In the genomic region with DNA sequence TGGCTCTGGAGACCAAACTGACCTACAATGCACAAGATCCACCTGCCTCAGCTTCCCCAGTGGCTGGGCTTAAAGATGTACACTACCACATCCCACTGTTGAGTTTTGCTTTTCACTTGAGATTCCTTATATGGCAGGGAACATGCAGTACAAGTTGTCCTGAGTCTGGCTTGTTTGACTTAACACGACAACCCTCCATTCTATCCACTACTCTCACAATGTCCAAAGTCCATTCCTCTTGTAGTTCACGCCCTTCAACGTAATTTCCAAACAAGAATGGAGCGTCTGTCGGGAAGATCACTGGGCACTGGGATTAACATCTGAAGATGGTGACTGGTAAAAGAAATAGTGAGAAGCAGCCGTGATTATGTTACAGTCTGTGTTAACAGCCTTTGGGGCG, we compare ENCODE assay signal across 22 mouse cellular contexts.
DNase-seq lines count a peak whose midpoint lies in the region; ATAC-seq and TF ChIP-seq lines count a peak whose summit lies in the region.
"Had no signal": no experiment of that assay in that cellular context is flagged by ENCODE, and none has a peak within 500 bp of the region (broad histone marks: within the 10 kb centered on the region; RNA-seq: fewer than 3 reads in every experiment).

No protein-coding gene starts in this region.

- no peak for TF ChIP-seq POLR2A in heart, adult 2 months (IDR thresholded peaks at IDR 0.05; ENCODE audit: insufficient read depth, low read depth, low read length)

- H3K4me2 ChIP-seq in heart, postnatal 0 days (ENCODE audit: low read depth, low read length): no peak overlapping the region
- H3K4me2 ChIP-seq in intestine, embryonic 16.5 days (ENCODE audit: low read depth, low read length): no peak overlapping the region
- no peak overlapping the region for H3K4me2 ChIP-seq in stomach, embryonic 16.5 days (ENCODE audit: low read depth, low read length)
- H3K4me2 ChIP-seq: heart, embryonic 12.5 days; heart, embryonic 15.5 days; hindbrain, embryonic 14.5 days had no signal

- no peaks in the 10 kb centered on the region for H3K27me3 ChIP-seq in heart, postnatal 0 days (ENCODE audit: control insufficient read depth, insufficient read depth, low read length)
- H3K27me3 ChIP-seq in heart, adult 2 months (ENCODE audit: control insufficient read depth, insufficient read depth, low read length): no peaks in the 10 kb centered on the region
- no peaks in the 10 kb centered on the region for H3K27me3 ChIP-seq in intestine, embryonic 16.5 days (replicated peaks; ENCODE audit: control insufficient read depth, insufficient read depth, low read length)
- no peaks in the 10 kb centered on the region for H3K27me3 ChIP-seq in stomach, embryonic 16.5 days (ENCODE audit: control insufficient read depth, insufficient read depth, low read length)
- H3K27me3 ChIP-seq: heart, embryonic 12.5 days; heart, embryonic 15.5 days had no signal

- no peaks in the 10 kb centered on the region for H3K79me2 ChIP-seq in heart, adult 2 months (replicated peaks; ENCODE audit: control insufficient read depth, insufficient read depth, low read length)

- no peaks in the 10 kb centered on the region for H3K4me1 ChIP-seq in heart, postnatal 0 days (ENCODE audit: control insufficient read depth, insufficient read depth)
- no peaks in the 10 kb centered on the region for H3K4me1 ChIP-seq in heart, adult 2 months (ENCODE audit: control insufficient read depth, insufficient read depth, low read length)
- no peaks in the 10 kb centered on the region; the same call in 1 of the 2 replicates for H3K4me1 ChIP-seq in intestine, embryonic 16.5 days (ENCODE audit: control insufficient read depth, insufficient read depth, low read length)
- H3K4me1 ChIP-seq in stomach, embryonic 16.5 days (ENCODE audit: control insufficient read depth, insufficient read depth, low read length): peaks cover 10% of the 10 kb centered on the region; the same call in 1 of the 2 replicates

- H3K27ac ChIP-seq in heart, postnatal 0 days (ENCODE audit: low read depth): no peak overlapping the region
- H3K27ac ChIP-seq in heart, adult 2 months: no peak overlapping the region
- peak overlapping the region; percentile 10; the same call in 1 of the 2 replicates for H3K27ac ChIP-seq in intestine, embryonic 16.5 days (ENCODE audit: low read length)
- H3K27ac ChIP-seq in stomach, embryonic 16.5 days (ENCODE audit: low read length): no peak overlapping the region
- H3K27ac ChIP-seq: gastrocnemius, adult 2 months; heart, embryonic 15.5 days; hindbrain, embryonic 14.5 days; hindbrain, postnatal 0 days had no signal

- DNase-seq in heart, postnatal 0 days (ENCODE audit: low spot score): peak; percentile 1
- no peak for DNase-seq in heart, adult 2 months
- no peak for DNase-seq in lung, adult 18-20 months
- DNase-seq in cerebellum, postnatal 10 days: no peak
- DNase-seq: adrenal gland, adult 8-10 months; adrenal gland, postnatal 25 days; cerebellum, adult 11-12 months; cerebellum, adult 8-10 months; cerebellum, postnatal 14 days; forebrain, postnatal 0 days; gastrocnemius, adult 2 months; gastrocnemius, postnatal 14 days; heart, postnatal 14 days; heart, postnatal 4 days had no signal

- no peak for TF ChIP-seq CTCF in heart, postnatal 0 days (IDR thresholded peaks at IDR 0.05; ENCODE audit: low read depth)
- TF ChIP-seq CTCF in heart, adult 2 months (IDR thresholded peaks at IDR 0.05): no peak

- H3K9ac ChIP-seq in heart, postnatal 0 days (replicated peaks; ENCODE audit: low read depth, low read length): no peak overlapping the region
- H3K9ac ChIP-seq in heart, adult 2 months (ENCODE audit: low read depth, low read length): no peak overlapping the region
- no peak overlapping the region for H3K9ac ChIP-seq in intestine, embryonic 16.5 days (ENCODE audit: low read depth, low read length)
- H3K9ac ChIP-seq in stomach, embryonic 16.5 days (ENCODE audit: low read length): no peak overlapping the region
- H3K9ac ChIP-seq: forebrain, postnatal 0 days; heart, embryonic 12.5 days; heart, embryonic 15.5 days; hindbrain, embryonic 14.5 days had no signal

- no peak for ATAC-seq in heart, postnatal 0 days (ENCODE audit: insufficient read depth, low read depth)
- ATAC-seq in intestine, embryonic 16.5 days: peak; percentile 55
- peak; percentile 41; the same call in 1 of the 2 replicates for ATAC-seq in stomach, embryonic 16.5 days (ENCODE audit: insufficient read depth, low FRiP score)
- ATAC-seq: activated CD4-positive, CD25-positive, alpha-beta regulatory T cell, adult 4 months; forebrain, embryonic 14.5 days; forebrain, postnatal 0 days; hindbrain, postnatal 0 days had no signal

- no peaks in the 10 kb centered on the region for H3K36me3 ChIP-seq in heart, postnatal 0 days (replicated peaks; ENCODE audit: control insufficient read depth, insufficient read depth, low read length)
- H3K36me3 ChIP-seq in heart, adult 2 months (ENCODE audit: control insufficient read depth, insufficient read depth, low read length): no peaks in the 10 kb centered on the region
- H3K36me3 ChIP-seq in intestine, embryonic 16.5 days (ENCODE audit: control insufficient read depth, insufficient read depth, low read length): no peaks in the 10 kb centered on the region
- H3K36me3 ChIP-seq in stomach, embryonic 16.5 days (ENCODE audit: control insufficient read depth, insufficient read depth, low read length): no peaks in the 10 kb centered on the region
- H3K36me3 ChIP-seq: heart, embryonic 12.5 days; heart, embryonic 15.5 days had no signal

- TF ChIP-seq EP300 in heart, postnatal 0 days (IDR thresholded peaks at IDR 0.05; ENCODE audit: low read depth): no peak
- no peak for TF ChIP-seq EP300 in heart, adult 2 months (IDR thresholded peaks at IDR 0.05; ENCODE audit: insufficient read depth, low read depth, low read length)

- intact Hi-C loops in heart, adult 2 months (cut with DNase I): no loop called here

- 83% methylated on average over 7 of the region's 7 CpGs for WGBS in heart, postnatal 0 days
- 91% methylated on average over 7 of the region's 7 CpGs for whole genome bisulfite sequencing in heart, adult 2 months
- 55% methylated on average over 7 of the region's 7 CpGs for WGBS in intestine, embryonic 16.5 days
- WGBS in stomach, embryonic 16.5 days: 67% methylated on average over 7 of the region's 7 CpGs

- no peak overlapping the region for H3K4me3 ChIP-seq in heart, postnatal 0 days (ENCODE audit: low read depth, low read length)
- H3K4me3 ChIP-seq in heart, adult 2 months: no peak overlapping the region
- no peak overlapping the region for H3K4me3 ChIP-seq in intestine, embryonic 16.5 days (ENCODE audit: low read length)
- H3K4me3 ChIP-seq in stomach, embryonic 16.5 days (replicated peaks; ENCODE audit: low read length): no peak overlapping the region
- H3K4me3 ChIP-seq: gastrocnemius, adult 2 months; heart, embryonic 12.5 days; heart, embryonic 15.5 days had no signal

- H3K9me3 ChIP-seq in heart, postnatal 0 days (replicated peaks; ENCODE audit: control insufficient read depth, low read length): no peaks in the 10 kb centered on the region
- no peaks in the 10 kb centered on the region for H3K9me3 ChIP-seq in intestine, embryonic 16.5 days (ENCODE audit: control insufficient read depth, low read length)
- no peaks in the 10 kb centered on the region for H3K9me3 ChIP-seq in stomach, embryonic 16.5 days (replicated peaks; ENCODE audit: control insufficient read depth, low read length)
- H3K9me3 ChIP-seq: heart, embryonic 12.5 days; heart, embryonic 15.5 days had no signal
